Mouse (Mus musculus) G1E (cell line): ENCODE measurements around the gene Jpt2.

ENCODE experiments used
- CTCF ChIP-seq: IDR thresholded peaks from 2 replicates; pipeline ENCODE4 v1.5.1; 2012; ENCODE audit warnings: low read depth, low read length, inconsistent platforms, mixed read lengths
- GATA1 ChIP-seq: IDR thresholded peaks from 2 replicates; pipeline ENCODE4 v1.6.1; 2012; ENCODE audit warnings: borderline replicate concordance, low read length, inconsistent platforms, mixed read lengths

DNA sequence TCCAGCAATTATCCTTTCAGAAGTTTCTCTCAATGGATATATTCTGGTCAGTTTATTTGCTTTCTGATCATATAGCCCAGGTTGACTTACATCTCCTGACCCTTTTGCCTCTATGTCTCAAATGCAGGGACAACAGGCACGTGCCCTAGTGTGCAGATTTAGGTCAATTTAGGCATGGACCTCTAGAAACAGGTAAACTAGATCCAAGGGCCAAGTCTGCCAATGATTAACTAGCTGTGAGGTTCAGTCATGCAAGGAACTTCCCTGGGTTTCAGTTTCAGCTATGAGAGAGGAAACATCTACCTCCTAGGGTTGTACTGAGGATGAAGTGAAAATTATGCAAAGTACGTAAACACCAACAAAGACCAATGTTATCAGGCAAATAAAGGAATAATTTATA, 7.2 kb downstream of the Jpt2 start:
- no peak for TF ChIP-seq GATA1
- no peak for TF ChIP-seq CTCF
